Mouse (Mus musculus): ENCODE data around the gene Ssh1. TPM values are rescaled to one million over a fixed set of nuclear protein-coding genes. Genes with fewer than 3 reads are reported as not detected.

Gene Ssh1
- polyA plus RNA-seq, 2 experiments: 12.0 to 24.6 TPM

DNA sequence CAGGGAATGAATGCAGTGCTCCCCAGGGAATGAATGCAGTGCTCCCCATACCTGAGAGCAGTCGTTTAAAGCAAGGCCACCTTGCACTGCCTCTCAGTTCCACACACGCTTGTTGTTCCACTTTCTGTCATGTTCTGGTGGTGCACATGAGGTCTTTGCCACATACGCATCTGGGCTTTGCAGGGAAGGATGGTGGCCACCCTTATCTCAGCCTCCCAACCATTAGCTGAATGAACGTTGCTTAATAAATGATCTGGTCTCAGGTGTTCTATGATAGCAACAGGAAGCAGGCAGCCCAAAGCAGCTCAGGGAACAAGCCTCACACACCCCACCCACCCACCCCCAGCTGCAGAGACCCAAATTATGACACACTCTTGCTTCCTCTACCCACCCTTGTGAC, 69.1 kb downstream of the Ssh1 start:
- H3K4me1 ChIP-seq (ENCODE audit: control insufficient read depth, insufficient read depth, low read length): no peaks in the 10 kb centered on the region
- no peaks in the 10 kb centered on the region for H3K27me3 ChIP-seq (ENCODE audit: control insufficient read depth, insufficient read depth, low read length)
- H3K9ac ChIP-seq (ENCODE audit: low read depth, low read length, severe bottlenecking): no peak overlapping the region
- no peak overlapping the region for H3K4me2 ChIP-seq (replicated peaks; ENCODE audit: low read depth, low read length, severe bottlenecking)
- ATAC-seq (ENCODE audit: low FRiP score, low read depth): no peak
- H3K9me3 ChIP-seq (ENCODE audit: control insufficient read depth, low read length): no peaks in the 10 kb centered on the region
- H3K36me3 ChIP-seq (ENCODE audit: control insufficient read depth, insufficient read depth, low read length): no peaks in the 10 kb centered on the region
- no peak overlapping the region for H3K27ac ChIP-seq (replicated peaks; ENCODE audit: low read depth, low read length)
- TF ChIP-seq POLR2A (IDR thresholded peaks at IDR 0.05; ENCODE audit: borderline replicate concordance, extremely low read depth, insufficient read depth, insufficient read length): no peak
- no peak for DNase-seq (ENCODE audit: low spot score)
- H3K4me3 ChIP-seq (replicated peaks; ENCODE audit: low read length): no peak overlapping the region
- WGBS: 80% methylated on average over 4 of the region's 4 CpGs

DNA sequence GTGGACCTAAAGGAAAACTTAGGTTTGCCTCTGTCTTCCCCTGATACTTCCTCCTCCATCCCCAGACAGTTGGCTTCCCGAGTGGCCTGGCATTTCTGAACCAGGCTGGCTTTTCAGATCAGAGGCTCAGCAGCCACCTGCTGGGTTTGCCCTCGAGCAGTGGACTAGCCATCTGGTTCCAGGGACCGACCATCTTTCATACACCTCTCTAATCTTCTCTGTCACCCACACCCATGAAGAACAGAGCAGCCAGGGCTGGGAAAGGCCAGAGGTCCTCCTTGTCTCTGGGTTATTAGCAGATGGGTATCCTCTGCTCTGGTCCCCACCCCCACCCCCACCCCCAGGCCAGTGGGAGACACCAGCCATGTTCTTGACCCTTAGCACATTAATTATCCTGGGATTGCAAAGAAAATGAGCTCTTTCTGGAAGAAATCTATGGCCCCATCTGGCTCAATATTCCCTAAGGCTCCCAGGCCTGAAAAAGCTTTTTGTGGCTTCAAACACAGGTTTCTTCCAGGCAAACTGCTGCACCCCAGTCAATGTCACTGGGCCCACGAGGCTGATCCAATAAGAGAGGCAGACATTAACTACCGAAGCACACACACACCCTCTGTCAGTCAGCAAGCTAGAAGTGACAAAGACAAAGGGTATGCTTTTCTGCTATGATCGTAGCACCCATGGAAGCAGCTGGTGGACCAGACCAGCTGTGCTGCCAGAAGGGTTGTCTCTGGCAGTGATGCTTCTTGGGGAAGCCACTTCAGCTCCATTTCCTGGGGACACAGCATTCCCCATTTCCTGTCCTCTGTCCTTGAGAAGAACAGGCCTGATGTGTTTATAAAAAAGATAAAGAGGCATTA, 72.2 kb downstream of the Ssh1 start:
- DNase-seq (ENCODE audit: low spot score) (no peak), ATAC-seq (ENCODE audit: low FRiP score, low read depth) (peak; percentile 34; the same call in 1 of the 2 replicates)
- no peak for TF ChIP-seq POLR2A (IDR thresholded peaks at IDR 0.05; ENCODE audit: borderline replicate concordance, extremely low read depth, insufficient read depth, insufficient read length)
- WGBS: 20% methylated on average over 6 of the region's 6 CpGs
- Histone ChIP-seq H3K4me1 (ENCODE audit: control insufficient read depth, insufficient read depth, low read length) (no peaks in the 10 kb centered on the region), H3K27ac (replicated peaks; ENCODE audit: low read depth, low read length) (no peak overlapping the region), H3K4me2 (replicated peaks; ENCODE audit: low read depth, low read length, severe bottlenecking) (no peak overlapping the region), H3K36me3 (ENCODE audit: control insufficient read depth, insufficient read depth, low read length) (no peaks in the 10 kb centered on the region), H3K4me3 (replicated peaks; ENCODE audit: low read length) (no peak overlapping the region), H3K9me3 (ENCODE audit: control insufficient read depth, low read length) (no peaks in the 10 kb centered on the region), H3K9ac (ENCODE audit: low read depth, low read length, severe bottlenecking) (no peak overlapping the region), H3K27me3 (ENCODE audit: control insufficient read depth, insufficient read depth, low read length) (no peaks in the 10 kb centered on the region)

DNA sequence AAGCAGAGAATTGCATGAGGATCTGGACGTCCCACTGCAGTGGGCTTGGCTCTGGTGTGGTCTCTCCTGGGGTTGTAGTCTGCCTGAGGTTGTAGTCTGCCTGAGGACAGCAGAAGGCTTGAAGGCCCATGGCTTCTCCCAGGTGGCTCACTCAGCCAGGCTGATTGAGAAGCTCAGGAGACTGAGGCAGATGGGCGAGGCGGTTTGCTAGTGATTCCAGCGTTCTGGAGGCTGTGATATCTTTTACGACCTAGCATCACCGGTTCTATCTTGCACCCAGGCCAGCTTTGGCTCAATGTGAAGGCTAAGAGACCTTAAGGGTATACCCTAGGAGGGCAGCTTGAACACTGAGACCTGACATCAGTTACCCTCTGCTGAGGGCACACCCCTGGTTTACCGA, 74.6 kb downstream of the Ssh1 start:
- Histone ChIP-seq H3K9me3 (ENCODE audit: control insufficient read depth, low read length) (no peaks in the 10 kb centered on the region), H3K4me3 (replicated peaks; ENCODE audit: low read length) (no peak overlapping the region), H3K4me1 (ENCODE audit: control insufficient read depth, insufficient read depth, low read length) (no peaks in the 10 kb centered on the region), H3K9ac (ENCODE audit: low read depth, low read length, severe bottlenecking) (no peak overlapping the region), H3K27me3 (ENCODE audit: control insufficient read depth, insufficient read depth, low read length) (no peaks in the 10 kb centered on the region), H3K36me3 (ENCODE audit: control insufficient read depth, insufficient read depth, low read length) (no peaks in the 10 kb centered on the region), H3K27ac (replicated peaks; ENCODE audit: low read depth, low read length) (no peak overlapping the region), H3K4me2 (replicated peaks; ENCODE audit: low read depth, low read length, severe bottlenecking) (no peak overlapping the region)
- TF ChIP-seq POLR2A (IDR thresholded peaks at IDR 0.05; ENCODE audit: borderline replicate concordance, extremely low read depth, insufficient read depth, insufficient read length): no peak
- no peak for DNase-seq (ENCODE audit: low spot score)
- WGBS: 46% methylated on average over 7 of the region's 7 CpGs
- no peak for ATAC-seq (ENCODE audit: low FRiP score, low read depth)

DNA sequence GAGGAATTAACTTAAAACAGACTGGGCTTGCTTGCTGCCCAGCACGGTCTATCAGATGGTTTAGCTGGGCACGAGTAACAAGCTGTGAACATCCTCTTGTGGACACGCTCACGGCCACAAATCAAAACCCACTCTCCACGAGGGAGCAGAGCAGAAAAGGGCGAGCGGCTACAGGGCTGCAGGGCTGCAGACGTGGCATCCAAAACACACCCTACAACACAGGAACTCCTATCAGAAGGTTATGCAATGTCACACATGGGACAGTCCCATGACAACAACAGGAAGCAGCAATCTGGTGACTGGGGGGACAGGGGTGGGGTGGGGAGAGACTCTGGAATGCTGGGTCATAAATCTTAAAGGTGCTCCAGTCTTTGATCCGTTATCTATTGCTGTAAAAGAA, 75.0 kb downstream of the Ssh1 start:
- H3K9ac ChIP-seq (ENCODE audit: low read depth, low read length, severe bottlenecking): no peak overlapping the region
- ATAC-seq (ENCODE audit: low FRiP score, low read depth) (no peak), DNase-seq (ENCODE audit: low spot score) (no peak)
- H3K27ac ChIP-seq (replicated peaks; ENCODE audit: low read depth, low read length): no peak overlapping the region
- H3K36me3 ChIP-seq (ENCODE audit: control insufficient read depth, insufficient read depth, low read length): no peaks in the 10 kb centered on the region
- no peaks in the 10 kb centered on the region for H3K4me1 ChIP-seq (ENCODE audit: control insufficient read depth, insufficient read depth, low read length)
- H3K9me3 ChIP-seq (ENCODE audit: control insufficient read depth, low read length): no peaks in the 10 kb centered on the region
- H3K27me3 ChIP-seq (ENCODE audit: control insufficient read depth, insufficient read depth, low read length): no peaks in the 10 kb centered on the region
- 11% methylated on average over 9 of the region's 9 CpGs for WGBS
- no peak overlapping the region for H3K4me3 ChIP-seq (replicated peaks; ENCODE audit: low read length)
- H3K4me2 ChIP-seq (replicated peaks; ENCODE audit: low read depth, low read length, severe bottlenecking): no peak overlapping the region
- TF ChIP-seq POLR2A (IDR thresholded peaks at IDR 0.05; ENCODE audit: borderline replicate concordance, extremely low read depth, insufficient read depth, insufficient read length): no peak

DNA sequence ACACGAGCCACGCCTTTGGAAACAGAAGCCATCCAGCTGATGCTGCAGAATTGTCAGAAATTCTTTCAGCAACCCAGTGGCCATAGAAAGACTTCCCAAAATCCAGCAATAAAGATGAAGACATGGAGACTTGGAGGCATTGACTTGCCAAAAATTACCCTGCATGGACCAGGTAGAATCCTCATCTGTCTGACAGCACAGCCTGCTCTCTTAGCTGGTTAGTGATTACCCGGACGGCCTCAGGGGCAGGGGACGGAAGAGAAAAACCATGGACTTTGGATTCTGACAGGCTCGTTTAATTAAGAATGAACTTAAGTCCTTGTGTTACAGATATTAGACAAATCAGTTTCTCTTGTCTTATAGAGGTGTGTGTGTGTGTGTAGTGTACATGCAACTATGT, 83.0 kb downstream of the Ssh1 start:
- no peak overlapping the region for H3K9ac ChIP-seq (ENCODE audit: low read depth, low read length, severe bottlenecking)
- H3K4me2 ChIP-seq (replicated peaks; ENCODE audit: low read depth, low read length, severe bottlenecking): no peak overlapping the region
- H3K27me3 ChIP-seq (ENCODE audit: control insufficient read depth, insufficient read depth, low read length): no peaks in the 10 kb centered on the region
- no peak for TF ChIP-seq POLR2A (IDR thresholded peaks at IDR 0.05; ENCODE audit: borderline replicate concordance, extremely low read depth, insufficient read depth, insufficient read length)
- ATAC-seq (ENCODE audit: low FRiP score, low read depth) (no peak), DNase-seq (ENCODE audit: low spot score) (no peak)
- peaks cover 7% of the 10 kb centered on the region for H3K4me1 ChIP-seq (ENCODE audit: control insufficient read depth, insufficient read depth, low read length)
- H3K36me3 ChIP-seq (ENCODE audit: control insufficient read depth, insufficient read depth, low read length): no peaks in the 10 kb centered on the region
- 62% methylated on average over 6 of the region's 6 CpGs for WGBS
- no peaks in the 10 kb centered on the region for H3K9me3 ChIP-seq (ENCODE audit: control insufficient read depth, low read length)
- no peak overlapping the region for H3K4me3 ChIP-seq (replicated peaks; ENCODE audit: low read length)
- H3K27ac ChIP-seq (replicated peaks; ENCODE audit: low read depth, low read length): no peak overlapping the region
